Mouse (Mus musculus) brain, embryonic 14.5 days (tissue): ENCODE results near the gene Ap1g2.

Source experiments
- CTCF ChIP-seq: fragments of 200-500 bp; IDR thresholded peaks from 2 replicates; pipeline ENCODE4 v1.5.1; 2012; ENCODE audit warnings: inconsistent platforms, mild to moderate bottlenecking, moderate library complexity, borderline replicate concordance; ENCODE audit not compliant: insufficient read depth, insufficient read length; ENCODE audit errors: extremely low read depth
- POLR2A ChIP-seq: fragments of 200-500 bp; IDR thresholded peaks from 2 replicates; pipeline ENCODE4 v1.6.1; 2012; ENCODE audit warnings: mild to moderate bottlenecking, inconsistent platforms, borderline replicate concordance; ENCODE audit not compliant: poor library complexity, insufficient read depth, insufficient read length, severe bottlenecking; ENCODE audit errors: extremely low read depth

DNA sequence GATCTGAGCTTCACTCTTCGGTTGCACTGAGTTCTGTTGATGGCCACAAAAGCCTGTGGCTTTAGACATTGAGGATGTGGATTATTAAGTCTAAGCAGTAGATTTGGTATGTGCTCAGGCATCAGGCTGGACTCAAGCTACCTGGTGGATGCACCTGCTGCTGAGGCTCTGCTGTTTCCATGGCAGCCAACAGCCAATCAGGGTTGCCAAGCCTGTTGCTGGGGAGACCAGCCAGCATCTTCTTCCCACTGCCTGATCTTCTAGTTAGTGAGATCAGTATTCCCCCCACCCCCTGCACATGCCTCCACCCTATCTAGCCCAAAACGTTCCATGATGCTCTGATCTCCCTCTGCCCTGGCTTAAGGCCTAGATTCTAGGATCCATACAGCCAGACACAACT lies 5.3 kb upstream of the Ap1g2 start:
- TF ChIP-seq CTCF (no peak), POLR2A (no peak)
